Mouse (Mus musculus): ENCODE measurements around the gene Lhx3. TPM values are rescaled to one million over a fixed set of nuclear protein-coding genes. Genes with fewer than 3 reads are reported as not detected.

Gene Lhx3
- polyA plus RNA-seq (2012; rRNA removed; ENCODE audit: low replicate concordance): not detected in 2 replicates

GRCm38 (mm10) chr2:26208126-26208789 lies at the start of gene Lhx3:
Lhx3 (minus strand) TSS chr2:26208289.

GRCm38 (mm10) chr2:26237290-26237782 lies 29.2 kb upstream of the Lhx3 start, which contains the start of gene Qsox2:
Qsox2 (minus strand) TSS chr2:26237525.

Other genes with a start within 250 kb of the Lhx3 start
- 5.8 and 9.7 TPM in 2 replicates for gene Camsap1, start 225.0 kb downstream of the Lhx3 start, polyA plus RNA-seq (2012; rRNA removed; ENCODE audit: low replicate concordance)
- 41.7 and 118 TPM in 2 replicates for gene Ubac1, start 186.5 kb downstream of the Lhx3 start, polyA plus RNA-seq (2012; rRNA removed; ENCODE audit: low replicate concordance)
- 46.8 and 96.8 TPM in 2 replicates for gene Nacc2, start 85.1 kb downstream of the Lhx3 start, polyA plus RNA-seq (2012; rRNA removed; ENCODE audit: low replicate concordance)
- gene Qsox2, start 29.2 kb upstream of the Lhx3 start, polyA plus RNA-seq (2012; rRNA removed; ENCODE audit: low replicate concordance): 11.7 and 13.9 TPM in 2 replicates
- 0.50 and 0.73 TPM in 2 replicates for gene Ccdc187, start 86.3 kb upstream of the Lhx3 start, polyA plus RNA-seq (2012; rRNA removed; ENCODE audit: low replicate concordance)
- 19.1 and 31.7 TPM in 2 replicates for gene Gpsm1, start 107.2 kb upstream of the Lhx3 start, polyA plus RNA-seq (2012; rRNA removed; ENCODE audit: low replicate concordance)
- gene Dnlz, start 143.8 kb upstream of the Lhx3 start, polyA plus RNA-seq (2012; rRNA removed; ENCODE audit: low replicate concordance): 23.6 and 24.9 TPM in 2 replicates
- 6.2 and 11.1 TPM in 2 replicates for gene Card9, start 152.6 kb upstream of the Lhx3 start, polyA plus RNA-seq (2012; rRNA removed; ENCODE audit: low replicate concordance)
- 37.3 and 48.9 TPM in 2 replicates for gene Snapc4, start 172.4 kb upstream of the Lhx3 start, polyA plus RNA-seq (2012; rRNA removed; ENCODE audit: low replicate concordance)
- 85.9 and 95.2 TPM in 2 replicates for gene Entr1, start 181.0 kb upstream of the Lhx3 start, polyA plus RNA-seq (2012; rRNA removed; ENCODE audit: low replicate concordance)
- gene Pmpca, start 181.1 kb upstream of the Lhx3 start, polyA plus RNA-seq (2012; rRNA removed; ENCODE audit: low replicate concordance): 26.6 and 59.7 TPM in 2 replicates
- gene Inpp5e, start 200.9 kb upstream of the Lhx3 start, polyA plus RNA-seq (2012; rRNA removed; ENCODE audit: low replicate concordance): 32.3 and 33.1 TPM in 2 replicates
- gene Sec16a, start 236.9 kb upstream of the Lhx3 start, polyA plus RNA-seq (2012; rRNA removed; ENCODE audit: low replicate concordance): 103 and 116 TPM in 2 replicates